Mouse (Mus musculus) gastrocnemius, postnatal 14 days (tissue): ENCODE results near the gene Tmub2. TPM values are rescaled to one million over a fixed set of nuclear protein-coding genes. Genes with fewer than 3 reads are reported as not detected.
A peak's percentile ranks its signal among the peaks of the same experiment; 100 is the strongest.

Source experiments
- DNase-seq: peaks from one replicate; pipeline ENCODE4 v3.0.0; 2021; ENCODE audit warnings: mixed read lengths
- intact Hi-C: fragments of 180-260 bp; cut with DNase I; formaldehyde crosslinking; loops from one replicate; pipeline ENCODE4 v1.15.1; 2025; ENCODE audit warnings: low total_unique reads
- total RNA-seq, 2 experiments: library from RNA; stranded (reverse); gene quantifications; 2 replicates each; pipeline ENCODE4 v1.2.3; 2021

Gene Tmub2
- total RNA-seq, 2 experiments from 2014 or later, result 14.8 to 14.9 TPM

DNA sequence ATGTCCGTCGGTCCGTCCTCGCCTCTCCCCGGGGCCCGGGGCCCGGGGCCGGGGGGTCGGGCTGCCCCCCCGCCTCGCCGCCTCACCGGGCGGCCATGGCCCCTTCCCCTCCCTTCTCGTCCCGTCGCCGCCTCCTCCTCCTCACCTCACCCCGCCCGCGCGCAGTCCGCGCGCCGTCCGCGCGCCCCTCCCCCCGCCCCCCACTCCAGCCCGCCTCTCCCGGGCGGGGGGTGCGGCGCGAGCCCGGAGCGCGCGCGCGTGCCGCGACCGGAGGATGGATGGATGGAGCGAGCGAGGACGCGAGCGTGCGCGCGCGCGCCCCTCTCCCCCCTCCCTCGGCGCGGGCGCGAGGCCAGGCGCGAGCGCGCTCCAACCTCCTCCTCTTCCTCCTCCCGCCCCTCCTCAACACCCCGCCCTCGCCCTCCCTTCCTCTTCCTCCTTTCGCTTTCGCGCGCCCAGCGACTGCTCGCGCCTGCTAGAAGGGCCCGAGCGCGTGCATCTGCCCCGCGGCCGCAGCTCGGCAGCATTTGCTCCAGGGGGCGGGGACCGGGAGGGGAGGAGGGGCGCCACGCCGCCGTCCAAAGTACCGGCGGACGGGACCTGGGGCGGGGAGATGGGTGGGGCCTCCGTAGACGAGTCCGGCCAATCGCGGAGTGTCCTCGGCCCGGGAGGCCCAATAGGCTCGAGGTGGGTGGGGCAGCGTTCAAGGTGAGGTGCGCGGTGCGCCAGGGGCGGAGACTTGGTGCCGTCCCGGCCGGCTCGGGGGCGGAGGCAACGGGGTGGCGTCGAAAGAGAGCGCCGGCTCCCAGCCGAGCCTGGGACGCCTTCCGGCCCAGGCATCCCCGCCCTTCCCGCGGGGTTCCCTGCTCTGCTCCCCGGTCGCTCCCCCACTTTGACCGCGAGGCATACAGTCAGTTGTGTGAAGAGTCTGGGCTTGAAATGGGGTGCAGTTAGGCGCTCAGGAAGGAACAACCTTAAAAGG lies 12.1 kb downstream of the Tmub2 start, which contains the start of gene Atxn7l3:
Gene Atxn7l3, minus strand, starts transcription at position 141 of the 982 bp plus-strand sequence.
- DNase-seq, result peak; percentile 99
- intact Hi-C loops, result no loop called here

DNA sequence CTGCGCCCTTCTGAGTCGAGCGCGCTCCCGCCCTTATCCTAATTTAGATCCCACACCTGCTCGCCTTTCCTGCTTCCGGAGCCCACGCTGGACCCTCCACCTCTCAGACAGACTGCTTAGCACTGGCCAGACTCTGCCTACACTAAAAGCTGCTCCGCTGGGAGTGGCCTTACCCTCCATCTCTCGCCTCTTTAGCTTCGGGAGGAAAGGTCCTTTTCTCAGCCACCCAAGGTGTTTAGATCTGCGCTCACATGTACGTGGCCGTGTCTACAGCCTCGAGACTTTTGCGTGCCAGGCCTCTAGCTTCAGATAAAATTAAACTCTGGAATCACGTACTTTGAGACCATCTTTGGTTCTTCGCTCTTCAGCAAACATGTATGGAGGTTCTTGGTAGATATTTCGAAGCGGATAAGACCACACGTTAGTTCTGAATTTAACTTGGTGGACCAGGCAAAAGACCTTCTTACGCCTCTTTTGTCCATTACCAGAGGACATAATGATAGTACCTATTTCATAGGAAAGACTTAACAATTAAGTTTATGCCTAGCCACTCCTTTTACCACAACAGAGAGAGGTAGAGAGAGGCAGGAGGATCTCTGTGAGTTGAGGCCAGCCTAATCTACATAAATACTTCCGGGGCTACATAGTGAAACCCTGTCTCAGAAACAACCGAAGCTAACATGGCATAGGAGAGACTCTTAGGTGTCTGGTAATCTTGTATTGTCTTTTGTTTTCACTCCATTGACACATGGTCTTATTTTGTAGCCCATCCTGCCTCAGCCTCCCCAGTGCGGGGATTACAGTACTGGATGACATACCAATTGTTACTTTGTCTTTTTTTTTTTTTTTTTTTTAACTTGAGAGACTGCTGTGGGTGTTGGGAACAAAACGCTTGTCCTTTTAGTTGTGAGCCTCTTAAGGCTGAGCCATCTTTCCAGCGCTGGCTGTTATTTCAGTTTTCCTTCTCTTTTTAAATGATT lies 13.1 kb downstream of the Tmub2 start:
- no peak for DNase-seq
- intact Hi-C loops, result no loop called here

DNA sequence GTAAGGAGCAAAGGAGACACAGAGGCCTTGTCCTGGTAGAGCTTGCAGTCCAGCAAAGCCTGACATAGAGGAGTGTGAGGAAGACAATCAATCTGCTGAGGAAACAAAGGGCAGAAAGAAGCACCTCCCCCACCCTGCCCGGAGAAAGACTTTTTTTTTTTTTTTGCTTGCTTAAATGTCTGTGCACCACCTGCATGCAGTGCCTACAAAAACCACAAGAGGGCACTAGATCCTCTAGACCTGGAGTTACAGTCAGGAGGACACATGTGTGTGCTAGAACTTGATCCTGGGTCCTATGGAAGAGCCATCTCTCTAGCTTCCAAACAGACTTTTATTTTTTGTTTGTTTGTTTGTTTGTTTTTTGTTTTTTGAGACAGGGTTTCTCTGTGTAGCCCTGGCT lies 15.1 kb downstream of the Tmub2 start:
- intact Hi-C loops, result no loop called here
- no peak for DNase-seq

DNA sequence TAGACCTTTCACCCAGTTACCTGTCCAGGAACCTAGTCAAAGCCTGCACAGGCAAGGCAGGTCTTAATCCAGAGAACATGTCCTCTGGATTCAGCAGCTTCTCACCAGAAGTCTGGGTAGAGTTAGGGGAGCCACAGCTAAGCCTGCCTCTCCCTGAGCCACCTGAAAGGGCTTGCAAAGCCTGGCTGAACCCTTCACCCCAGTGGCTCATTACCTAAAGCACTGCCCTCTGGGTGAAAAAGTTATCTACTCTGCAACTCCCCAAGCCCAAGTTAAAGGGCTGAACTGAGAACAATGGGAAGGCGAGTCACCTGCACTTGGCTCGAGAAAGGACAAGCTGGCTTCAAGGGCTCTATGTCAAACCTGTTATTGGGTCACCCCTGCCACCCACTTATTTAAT lies 19.4 kb downstream of the Tmub2 start:
- no peak for DNase-seq
- intact Hi-C loops, result no loop called here

DNA sequence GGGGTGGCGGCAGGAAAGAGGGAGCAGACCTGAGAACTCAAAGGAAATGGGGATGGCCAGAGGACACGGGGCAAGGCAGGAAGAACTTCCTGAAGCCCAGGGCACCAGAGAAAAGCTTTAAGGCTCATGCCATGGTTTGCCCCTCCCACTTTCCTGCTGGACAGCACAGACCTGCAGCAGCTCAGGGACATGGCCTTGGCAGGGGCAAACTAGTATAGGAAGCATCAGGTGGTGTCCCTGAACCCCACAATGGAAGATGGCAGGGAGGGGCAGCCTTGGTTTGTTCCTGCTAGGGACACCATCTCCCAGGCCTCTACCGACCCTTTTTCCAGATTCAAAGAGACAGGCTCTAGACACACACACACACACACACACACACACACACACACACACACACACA lies 20.6 kb downstream of the Tmub2 start:
- intact Hi-C loops, result loop anchor here (5.0 kb wide), 1 partner anchor 132 kb away; no protein-coding TSS in a partner anchor
- DNase-seq, result no peak

DNA sequence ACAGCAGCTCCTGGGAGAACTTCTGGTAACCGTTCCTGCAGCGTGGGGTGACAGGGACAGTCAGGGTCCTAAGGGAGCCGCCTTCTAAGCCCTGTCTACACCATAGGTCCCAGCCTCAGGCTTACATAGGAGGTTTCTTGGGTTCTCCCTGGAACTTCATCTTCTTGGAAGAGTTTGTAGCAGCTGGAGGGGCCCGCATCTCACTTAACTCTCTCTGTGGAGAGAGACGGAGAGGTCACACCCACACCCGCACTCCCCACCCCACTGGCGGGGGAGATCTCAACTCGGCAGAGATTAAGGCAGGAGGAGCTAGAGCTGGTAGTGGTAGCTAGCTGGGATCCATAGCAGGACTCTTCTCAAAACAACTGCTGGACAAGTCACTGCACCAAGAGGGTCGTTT lies 23.4 kb downstream of the Tmub2 start:
- intact Hi-C loops, result loop anchor here (5.0 kb wide), 1 partner anchor 129 kb away; no protein-coding TSS in a partner anchor

DNA sequence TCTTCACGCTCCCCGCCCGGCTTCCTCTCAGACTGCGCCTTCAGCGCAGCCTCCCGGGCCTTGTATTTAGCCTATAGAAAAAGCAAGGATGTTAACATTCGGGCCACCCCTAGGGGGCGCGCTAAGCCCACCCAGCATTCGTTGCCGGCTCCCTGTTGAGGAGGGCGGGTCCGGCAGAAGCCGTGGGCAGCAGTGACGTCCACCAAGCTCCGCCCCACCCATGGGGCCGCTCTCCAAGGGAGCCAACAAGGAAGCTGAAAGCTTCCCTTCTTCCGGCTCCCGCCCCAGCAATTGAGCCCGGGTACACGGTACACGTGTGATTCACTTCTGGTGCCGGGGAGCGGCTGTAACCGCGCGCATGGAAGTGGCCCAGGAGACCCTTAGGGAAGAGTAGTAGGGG lies 24.2 kb downstream of the Tmub2 start:
- intact Hi-C loops, result loop anchor here (5.0 kb wide), 1 partner anchor 128 kb away; no protein-coding TSS in a partner anchor
- peak; percentile 97 for DNase-seq

More for the DNA sequence above, 23.4 kb downstream of the Tmub2 start:
- DNase-seq, result no peak

DNA sequence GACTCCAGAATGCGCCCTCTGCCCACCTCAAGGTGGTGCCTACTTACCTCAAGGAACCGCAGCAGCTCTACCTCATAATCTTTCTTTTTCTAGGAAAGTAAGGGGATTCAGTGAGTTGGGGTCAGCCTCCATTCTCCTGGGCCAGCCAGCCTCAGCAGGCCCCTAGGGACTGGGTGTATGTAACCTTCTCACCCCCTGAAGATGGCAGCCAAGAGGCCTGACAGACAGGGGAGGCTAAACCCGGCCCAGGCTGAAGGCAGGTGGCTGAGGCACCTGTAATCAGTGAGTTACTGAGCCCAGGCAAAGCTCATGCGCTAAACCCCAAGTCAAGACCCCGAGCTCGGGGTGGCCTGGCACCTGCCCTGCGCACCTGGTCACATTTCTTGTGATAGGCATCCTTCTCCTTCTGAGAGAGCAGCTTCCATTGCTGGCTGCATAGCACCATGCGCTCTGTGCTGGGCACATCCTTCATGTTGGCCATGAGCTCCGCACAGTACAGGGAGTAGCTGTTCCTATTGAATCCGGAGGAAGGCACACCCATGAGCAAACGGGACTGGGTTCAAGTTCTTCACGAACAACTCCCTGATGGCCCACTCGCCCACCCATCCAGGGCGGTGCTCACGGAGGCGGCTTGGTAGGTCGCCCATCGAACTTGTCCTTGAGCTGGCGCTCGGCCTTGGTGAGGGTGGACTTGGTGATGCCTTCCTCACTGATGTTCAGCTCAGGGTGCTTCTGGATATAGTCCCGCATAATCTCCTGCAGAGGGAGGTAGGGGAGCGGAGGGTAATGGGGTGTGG lies 25.3 kb downstream of the Tmub2 start:
- no peak for DNase-seq
- intact Hi-C loops, result loop anchor here (5.0 kb wide), 2 partner anchors 102 to 127 kb away; no protein-coding TSS in a partner anchor

DNA sequence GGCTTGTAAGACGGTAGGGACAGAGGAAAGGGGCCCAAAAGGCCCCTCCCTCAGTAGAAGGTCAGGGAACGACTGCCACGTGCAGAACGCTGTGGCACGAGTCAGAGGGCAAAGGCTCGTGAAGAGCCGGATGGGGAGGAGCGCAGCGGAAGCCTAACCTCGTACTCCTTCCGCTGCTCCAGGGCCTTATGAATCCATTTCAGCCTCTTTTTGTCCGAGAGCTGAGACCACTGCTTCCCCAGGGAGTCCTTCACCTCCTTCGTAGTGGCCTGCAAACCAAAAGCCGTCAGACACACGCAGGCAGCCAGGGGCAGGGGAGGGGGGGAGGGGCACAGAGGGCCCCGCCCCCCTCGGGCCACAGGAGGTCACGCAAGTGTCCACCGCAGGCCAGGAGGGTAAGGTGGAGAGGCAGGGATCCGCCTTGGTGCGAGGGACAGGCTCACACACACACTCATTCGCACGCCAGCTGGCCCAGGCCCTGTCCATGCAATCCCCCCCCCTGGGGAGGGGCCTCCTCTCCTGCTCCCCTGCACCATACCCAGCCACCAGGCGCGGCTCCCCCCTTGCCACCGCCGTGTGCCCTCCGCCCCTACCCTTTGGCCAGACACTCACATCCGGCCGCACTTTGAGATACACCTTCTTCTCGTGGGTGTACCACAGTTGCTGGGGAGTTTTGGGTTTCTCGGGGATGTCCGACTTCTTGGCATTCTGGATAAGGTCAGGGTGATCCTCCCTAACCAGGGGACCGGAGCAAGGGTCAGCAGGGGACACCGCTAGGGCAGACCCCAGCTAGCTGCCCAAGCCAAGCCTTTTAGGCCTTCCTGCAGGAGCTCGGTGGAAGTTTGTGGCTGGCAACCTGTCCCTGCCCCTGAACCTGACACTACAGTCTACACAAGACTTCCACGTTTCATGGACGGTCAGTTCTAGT lies 26.3 kb downstream of the Tmub2 start:
- intact Hi-C loops, result loop anchor here (5.0 kb wide), 1 partner anchor 101 kb away; no protein-coding TSS in a partner anchor
- peak; percentile 32 for DNase-seq

DNA sequence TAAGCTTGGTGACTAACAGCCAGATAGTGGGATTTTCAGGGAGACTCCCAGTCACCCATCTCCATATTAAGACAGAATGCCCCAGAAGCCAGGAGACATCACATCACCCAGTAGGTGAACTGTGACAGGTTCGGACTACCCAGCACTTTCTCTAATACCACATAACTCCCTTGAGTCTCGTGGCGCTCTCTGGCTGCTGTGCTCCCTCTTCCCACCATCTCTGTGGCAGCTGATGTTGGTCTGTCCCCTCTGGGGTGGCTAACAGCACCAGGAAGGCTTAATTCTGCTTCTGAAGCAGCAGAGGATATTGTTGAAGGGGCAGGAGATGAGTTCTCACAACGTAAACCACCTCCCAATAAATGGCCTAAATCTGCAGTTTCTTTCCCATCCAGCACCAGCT lies 27.2 kb downstream of the Tmub2 start:
- intact Hi-C loops, result loop anchor here (5.0 kb wide), 1 partner anchor 100 kb away; no protein-coding TSS in a partner anchor
- no peak for DNase-seq

DNA sequence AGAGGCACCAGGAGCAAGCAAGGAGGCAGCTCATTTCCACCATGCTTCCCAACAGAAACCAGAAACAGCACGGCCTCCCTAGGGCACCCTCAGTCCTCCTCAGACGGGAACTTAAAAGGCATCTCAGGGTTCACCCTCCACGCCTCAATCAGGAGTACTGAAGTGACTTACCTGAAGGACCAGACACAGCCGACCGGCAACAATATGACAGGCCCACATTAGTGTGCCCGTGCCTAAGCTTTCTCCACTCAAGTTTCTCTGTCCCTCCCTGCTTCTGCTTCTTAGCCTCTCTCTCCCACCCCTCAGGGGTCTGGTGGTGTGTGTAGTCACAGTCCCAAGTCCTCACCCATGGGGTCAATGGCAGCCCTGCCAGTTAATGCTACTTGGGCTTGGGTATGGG lies 27.9 kb downstream of the Tmub2 start:
- intact Hi-C loops, result loop anchor here (5.0 kb wide), 1 partner anchor 100 kb away; no protein-coding TSS in a partner anchor
- no peak for DNase-seq

DNA sequence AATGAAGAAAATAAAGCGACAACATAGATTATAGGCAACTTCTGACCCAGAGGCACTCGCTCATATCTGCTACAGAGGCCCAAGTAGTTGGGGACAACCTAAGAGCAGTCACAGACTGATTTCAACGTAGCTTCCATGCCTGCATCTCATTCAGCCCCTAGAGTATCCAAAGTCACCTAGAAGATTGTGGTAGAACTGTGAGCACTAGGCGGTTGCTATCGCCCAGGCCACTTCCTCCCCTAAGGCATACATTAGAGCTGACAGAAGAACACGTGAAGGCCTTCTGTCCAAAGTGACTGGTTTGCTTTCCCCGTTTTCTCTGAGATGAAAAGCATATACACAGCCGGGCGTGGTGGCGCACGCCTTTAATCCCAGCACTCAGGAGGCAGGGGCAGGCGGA lies 29.6 kb downstream of the Tmub2 start:
- intact Hi-C loops, result loop anchor here (5.0 kb wide), 1 partner anchor 98 kb away; no protein-coding TSS in a partner anchor
- DNase-seq, result no peak

DNA sequence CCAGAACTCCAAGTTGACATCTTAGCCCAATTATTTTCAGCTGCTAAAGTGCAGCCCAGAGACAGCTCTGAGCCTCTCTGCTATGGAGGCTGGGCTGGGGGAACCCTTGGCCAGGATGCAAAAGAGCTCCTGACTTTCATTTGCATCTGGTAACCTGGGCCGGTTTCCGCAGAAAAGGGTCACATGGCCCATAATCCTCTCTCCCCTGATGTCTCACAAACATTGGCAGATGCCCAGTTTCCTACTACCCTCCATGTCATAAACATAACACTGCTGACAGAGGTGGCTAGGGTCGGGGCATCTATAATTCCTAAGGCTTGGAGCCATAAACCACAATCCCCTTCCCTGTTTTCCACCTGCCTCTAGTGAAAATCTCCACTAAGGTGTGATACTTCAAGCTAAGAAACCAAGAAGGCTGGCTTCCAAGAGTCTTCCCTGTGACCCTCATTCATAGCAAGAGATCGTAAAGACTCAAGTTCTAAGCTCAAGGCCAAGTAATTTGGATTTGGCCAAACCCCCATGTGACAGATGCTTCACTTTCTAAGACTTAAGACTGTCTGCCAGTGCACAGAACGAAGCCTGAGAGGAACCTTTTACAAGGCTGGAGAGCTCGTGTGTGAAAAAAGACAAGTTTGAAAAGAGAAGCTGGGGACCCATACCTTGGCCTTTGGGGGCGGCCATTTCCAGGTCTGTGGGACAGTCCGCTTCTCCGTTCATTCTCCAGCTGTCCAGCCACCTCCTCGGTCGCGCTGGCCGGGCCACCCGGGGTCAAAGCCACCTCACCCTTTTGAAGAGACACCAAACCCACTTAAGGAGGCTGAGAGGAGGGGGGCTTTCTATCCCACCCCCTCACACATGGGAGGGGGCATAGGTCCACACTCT lies 31.2 kb downstream of the Tmub2 start:
- intact Hi-C loops, result no loop called here
- peak; percentile 39 for DNase-seq

DNA sequence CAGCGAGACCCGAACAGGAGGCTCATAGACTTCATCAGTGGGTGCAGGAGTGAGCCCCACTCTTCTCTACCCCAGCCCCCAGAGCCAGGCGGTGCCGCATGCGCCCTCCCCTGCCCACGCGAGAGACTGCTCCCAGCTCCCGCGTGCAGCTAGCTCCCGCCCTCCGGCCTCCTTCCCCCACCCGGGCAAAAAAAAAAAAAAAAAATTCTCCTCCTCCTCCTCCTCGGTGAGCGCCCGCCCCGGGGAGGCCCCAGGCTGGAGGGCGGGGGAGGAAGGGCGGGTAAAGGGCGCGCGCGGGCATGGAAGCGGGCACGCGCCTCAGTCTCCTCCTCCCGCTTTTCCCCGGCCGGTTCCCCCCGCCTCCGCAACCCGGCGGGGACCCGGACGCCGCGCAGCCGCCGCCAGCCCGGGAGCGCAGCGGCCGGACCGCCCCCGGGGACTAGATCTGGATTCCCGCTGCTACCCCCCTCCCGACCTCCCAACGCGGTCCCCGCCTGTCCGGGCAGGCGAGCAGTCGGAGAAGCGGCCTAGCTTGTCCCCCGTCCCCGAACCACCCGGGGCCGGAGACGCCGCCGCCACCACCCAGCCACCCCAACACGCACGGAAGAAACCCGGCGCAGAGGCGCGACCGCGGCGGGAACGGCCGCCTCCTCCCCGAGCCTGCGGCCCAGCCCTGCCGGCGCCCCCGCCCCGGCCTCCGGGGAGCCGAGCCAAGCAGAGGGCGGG lies 32.0 kb downstream of the Tmub2 start:
- DNase-seq, result peak; percentile 91
- intact Hi-C loops, result no loop called here

DNA sequence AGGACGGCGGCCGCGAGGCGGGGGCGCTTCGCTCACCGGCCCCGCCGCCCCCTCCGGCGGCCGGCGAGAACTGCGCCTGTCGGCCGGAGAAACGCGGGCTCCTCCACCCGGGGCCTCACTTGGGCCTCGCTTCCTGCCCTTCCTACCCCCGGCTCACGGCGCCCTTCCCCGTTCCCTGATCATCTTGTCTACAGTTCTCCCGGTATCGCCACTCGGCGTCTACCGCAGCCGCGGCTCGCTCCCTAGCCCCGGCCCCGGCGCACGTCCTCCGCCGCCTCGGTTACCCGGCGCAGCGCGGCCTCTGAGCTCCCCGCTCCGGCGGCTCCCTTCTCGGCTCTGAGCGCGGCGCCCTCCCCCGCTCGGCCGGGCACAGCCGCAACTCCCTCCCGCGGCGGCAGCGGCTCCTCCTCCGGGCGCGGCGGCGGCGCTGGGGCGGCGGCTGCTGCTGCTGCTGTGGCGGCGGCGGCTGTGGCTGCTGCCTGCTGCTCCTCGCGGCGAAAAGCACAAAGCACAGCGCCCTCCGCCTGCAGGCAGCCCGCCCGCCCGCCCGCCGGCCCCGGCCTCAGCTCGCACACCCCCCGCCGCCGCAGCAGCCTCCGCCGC lies 32.7 kb downstream of the Tmub2 start:
- peak; percentile 76 for DNase-seq
- intact Hi-C loops, result no loop called here
